Mouse (Mus musculus) liver, adult 2 months (tissue): ENCODE data around the gene Igf2r. TPM values are rescaled to one million over a fixed set of nuclear protein-coding genes. Genes with fewer than 3 reads are reported as not detected.

Experiments used
- DNase-seq: peaks from one replicate; pipeline ENCODE4 v3.0.0-alpha.2; 2011; ENCODE audit warnings: low read depth, low spot score; ENCODE audit errors: extremely low read depth
- H3K27ac ChIP-seq: fragments of 200-500 bp; replicated peaks from 2 replicates; pipeline ENCODE4 v1.5.1; 2012; ENCODE audit warnings: low read depth, mild to moderate bottlenecking, control low read depth, inconsistent platforms, low read length; ENCODE audit not compliant: insufficient read depth
- H3K27me3 ChIP-seq: fragments of 200-500 bp; 2 replicates; pipeline ENCODE4 v1.6.1; 2012; ENCODE audit warnings: mild to moderate bottlenecking, moderate library complexity, low read length, inconsistent platforms; ENCODE audit not compliant: control insufficient read depth, insufficient read depth
- H3K36me3 ChIP-seq: fragments of 200-500 bp; 2 replicates; pipeline ENCODE4 v1.6.1; 2012; ENCODE audit warnings: low read length, inconsistent platforms; ENCODE audit not compliant: control insufficient read depth, insufficient read depth
- H3K4me1 ChIP-seq: fragments of 200-500 bp; 2 replicates; pipeline ENCODE4 v1.6.1; 2011; ENCODE audit warnings: low read length; ENCODE audit not compliant: control insufficient read depth, insufficient read depth
- H3K4me3 ChIP-seq: fragments of 200-500 bp; 2 replicates; pipeline ENCODE4 v1.5.1; 2011; ENCODE audit warnings: low read depth, mild to moderate bottlenecking, control low read depth, low read length, moderate library complexity; ENCODE audit not compliant: insufficient read depth
- H3K79me2 ChIP-seq: fragments of 200-500 bp; 2 replicates; pipeline ENCODE4 v1.6.1; 2012; ENCODE audit warnings: inconsistent platforms, mild to moderate bottlenecking, low read length, moderate library complexity; ENCODE audit not compliant: control insufficient read depth, insufficient read depth
- H3K9ac ChIP-seq: fragments of 200-500 bp; 2 replicates; pipeline ENCODE4 v1.6.1; 2012; ENCODE audit warnings: low read depth, mild to moderate bottlenecking, control low read depth, inconsistent platforms, low read length
- CTCF ChIP-seq: fragments of 200-500 bp; IDR thresholded peaks from 2 replicates; pipeline ENCODE4 v1.5.1; 2011; ENCODE audit warnings: low read depth, low read length, control low read depth
- POLR2A ChIP-seq: fragments of 200-500 bp; IDR thresholded peaks from 2 replicates; pipeline ENCODE4 v1.6.1; 2011; ENCODE audit warnings: low read length, control low read depth; ENCODE audit not compliant: insufficient read depth; ENCODE audit errors: extremely low read depth
- WGBS: fragments of 180-500 bp; shearing (Covaris S2); methylation state at CpG from one replicate; pipeline ENCODE4 v1.1.7; 2018; 5-methylcytosine and 5-hydroxymethylcytosine counted together
- polyA plus RNA-seq: library from polyadenylated mRNA; depleted of rRNA; stranded (reverse); fragments of >200 nt; gene quantifications from 2 replicates; pipeline ENCODE4 v1.2.3, GENCODE M21; 2012
- total RNA-seq: library from RNA; depleted of rRNA; stranded (reverse); fragments of >200 nt; gene quantifications from 2 replicates; pipeline ENCODE4 v1.2.3, GENCODE M21; 2014

Igf2r gene
- total and polyA plus RNA-seq, 2 experiments, result 8.0 to 22.3 TPM

DNA sequence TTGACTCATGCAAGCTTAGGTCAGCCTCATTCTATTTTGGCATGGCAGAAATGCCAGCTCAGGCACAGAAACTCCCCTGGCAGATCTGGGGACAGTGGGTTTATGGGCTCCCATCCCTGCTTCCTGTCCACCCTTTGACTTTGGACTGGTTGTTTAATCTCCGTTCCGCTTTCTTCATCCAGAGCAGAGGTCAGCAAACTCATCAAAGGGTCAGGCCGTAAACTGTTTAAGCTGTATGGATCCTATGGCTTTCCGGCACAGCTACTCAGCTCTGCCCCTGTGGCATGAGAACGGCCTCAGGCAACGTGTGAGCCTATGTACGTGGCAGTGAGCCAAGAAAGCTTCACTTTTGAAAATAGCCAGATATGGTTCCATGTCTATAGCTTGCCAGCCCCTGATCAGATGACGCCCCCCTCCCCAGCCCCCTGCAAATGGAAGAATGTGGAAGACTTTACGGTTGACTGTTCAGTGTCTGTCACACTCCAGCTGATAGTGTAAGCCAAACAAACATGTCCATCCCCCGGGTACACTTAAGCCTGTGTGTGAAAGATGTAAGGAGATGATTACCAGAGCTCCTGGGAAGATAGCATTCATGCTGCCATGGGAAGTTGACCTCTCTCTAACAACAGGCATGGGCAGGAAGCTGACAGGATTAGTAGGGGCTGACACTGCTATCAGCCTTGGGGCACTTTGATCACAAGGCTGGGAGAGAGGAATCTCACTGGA is 21.1 kb upstream of the Igf2r start:
- H3K36me3 ChIP-seq, result no peaks in the 10 kb centered on the region
- DNase-seq, result peak; percentile 76
- no peak overlapping the region for H3K9ac ChIP-seq
- H3K27me3 ChIP-seq, result no peaks in the 10 kb centered on the region
- peaks cover 15% of the 10 kb centered on the region for H3K4me1 ChIP-seq
- no peak overlapping the region for H3K27ac ChIP-seq
- H3K4me3 ChIP-seq, result no peak overlapping the region
- TF ChIP-seq POLR2A (no peak), CTCF (no peak)
- 15% methylated on average over 10 of the region's 10 CpGs for WGBS
- H3K79me2 ChIP-seq, result no peaks in the 10 kb centered on the region

DNA sequence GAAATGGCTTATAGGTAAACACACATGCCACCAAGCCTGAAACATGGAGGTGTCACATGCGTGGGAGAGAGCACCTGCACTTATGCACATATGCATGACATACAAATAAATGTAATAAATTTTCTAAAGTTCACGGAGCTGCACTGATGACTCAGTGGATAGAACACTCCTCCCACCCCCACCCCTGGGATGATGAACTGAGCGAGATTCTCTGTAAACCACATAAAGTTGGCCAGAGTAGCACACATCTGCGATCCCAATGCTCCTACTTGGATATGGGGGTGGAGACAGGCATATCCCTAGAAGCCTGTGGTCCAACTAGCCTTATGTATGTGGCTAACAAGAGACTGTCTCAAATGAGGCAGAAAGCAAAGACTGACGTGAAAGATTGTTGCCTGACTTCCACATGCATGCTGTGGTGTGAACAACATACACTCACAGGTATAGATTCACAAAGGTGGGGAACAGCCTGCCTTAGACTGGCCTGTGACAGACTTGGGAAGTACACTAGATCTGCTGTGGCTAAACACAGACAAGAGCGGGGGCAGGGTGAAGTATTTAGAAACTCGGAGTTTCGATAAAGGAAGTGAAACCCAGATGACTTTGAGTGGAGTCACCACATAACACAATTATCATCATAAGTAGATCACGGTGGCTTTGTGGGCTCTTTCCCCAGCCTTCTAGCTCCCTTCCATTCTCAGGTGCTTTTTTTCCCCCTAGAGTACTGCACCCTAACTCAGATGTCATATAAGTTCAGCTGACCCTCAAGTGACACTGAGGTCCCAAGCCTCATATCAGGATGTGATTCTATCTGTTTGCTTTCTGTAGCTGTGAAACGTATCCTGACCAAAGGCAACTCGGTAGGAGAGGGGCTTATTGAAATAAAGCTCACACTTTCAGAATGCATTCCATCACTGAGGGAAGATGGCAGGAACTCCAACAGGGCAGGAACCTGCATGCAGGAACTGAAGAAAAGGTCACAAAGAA is 13.7 kb upstream of the Igf2r start:
- Histone ChIP-seq H3K79me2 (no peaks in the 10 kb centered on the region), H3K27me3 (no peaks in the 10 kb centered on the region), H3K27ac (no peak overlapping the region), H3K9ac (no peak overlapping the region), H3K4me3 (no peak overlapping the region), H3K4me1 (no peaks in the 10 kb centered on the region; the same call in 1 of the 2 replicates), H3K36me3 (no peaks in the 10 kb centered on the region)
- DNase-seq, result no peak
- 68% methylated on average over 11 of the region's 11 CpGs for WGBS
- TF ChIP-seq POLR2A (no peak), CTCF (no peak)

- Histone ChIP-seq H3K79me2 (no peaks in the 10 kb centered on the region), H3K4me3 (no peak overlapping the region), H3K27me3 (no peaks in the 10 kb centered on the region), H3K9ac (no peak overlapping the region), H3K36me3 (no peaks in the 10 kb centered on the region), H3K4me1 (no peaks in the 10 kb centered on the region; the same call in 1 of the 2 replicates), H3K27ac (no peak overlapping the region)
- DNase-seq, result no peak
- 90% methylated on average over 5 of the region's 5 CpGs for WGBS
- no peak for TF ChIP-seq POLR2A
- TF ChIP-seq CTCF, result no peak
Observed at GRCm38 (mm10) chr17:12781101-12781500, 11.6 kb upstream of the Igf2r start.

DNA sequence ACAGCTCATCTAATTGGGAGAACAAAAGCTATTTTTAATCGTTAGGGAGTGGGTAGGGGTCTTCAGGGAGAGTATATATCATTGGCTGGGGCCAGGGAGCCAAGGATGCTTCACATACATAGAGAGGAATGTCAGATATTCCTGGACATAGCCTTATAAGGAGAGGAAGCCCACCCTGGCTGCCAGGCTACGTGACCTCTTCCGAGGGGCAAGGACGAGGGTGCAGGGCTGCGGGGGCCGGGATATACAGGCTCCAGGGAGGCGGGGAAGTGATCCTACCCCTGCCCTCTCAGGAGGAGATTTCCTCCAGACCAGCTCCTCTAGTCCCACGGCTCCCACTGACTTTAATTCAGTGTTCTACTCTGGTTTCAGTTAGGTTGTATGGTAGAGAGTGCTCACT is 10.7 kb upstream of the Igf2r start:
- Histone ChIP-seq H3K79me2 (no peaks in the 10 kb centered on the region), H3K27ac (no peak overlapping the region), H3K4me3 (no peak overlapping the region), H3K36me3 (no peaks in the 10 kb centered on the region), H3K27me3 (no peaks in the 10 kb centered on the region), H3K9ac (no peak overlapping the region), H3K4me1 (no peaks in the 10 kb centered on the region; the same call in 1 of the 2 replicates)
- TF ChIP-seq CTCF (no peak), POLR2A (no peak)
- DNase-seq, result no peak
- WGBS, result 75% methylated on average over 8 of the region's 8 CpGs

GRCm38 (mm10) chr17:12779442-12779841 is 10.0 kb upstream of the Igf2r start:
- no peak overlapping the region for H3K4me3 ChIP-seq
- TF ChIP-seq CTCF (no peak), POLR2A (no peak)
- H3K36me3 ChIP-seq, result no peaks in the 10 kb centered on the region
- no peak overlapping the region for H3K9ac ChIP-seq
- no peaks in the 10 kb centered on the region; the same call in 1 of the 2 replicates for H3K4me1 ChIP-seq
- no peak overlapping the region for H3K27ac ChIP-seq
- no peaks in the 10 kb centered on the region for H3K27me3 ChIP-seq
- no peaks in the 10 kb centered on the region for H3K79me2 ChIP-seq
- DNase-seq, result no peak
- 67% methylated on average over 3 of the region's 3 CpGs for WGBS
